Mouse (Mus musculus): ENCODE data around the gene Hapln2. TPM values are rescaled to one million over a fixed set of nuclear protein-coding genes. Genes with fewer than 3 reads are reported as not detected.
A peak's percentile ranks its signal among the peaks of the same experiment; 100 is the strongest.

Gene Hapln2
- total RNA-seq, 1 experiment = not detected

GRCm38 (mm10) chr3:87996401-87996800, 31.0 kb downstream of the Hapln2 start:
- Histone ChIP-seq H3K4me1 (ENCODE audit: control insufficient read depth in 2 of 2, insufficient read depth in 2 of 2, low read length in 2 of 2, poor library complexity in 1 of 2) (peaks cover 0 to 13% of the 10 kb centered on the region in 2 experiments; a peak in 2 of 4 replicates), H3K4me3 (ENCODE audit: insufficient read depth in 1 of 2, low read depth in 1 of 2, low read length in 2 of 2, poor library complexity in 1 of 2, severe bottlenecking in 1 of 2) (no peak overlapping the region; a peak in 1 of 4 replicates), H3K27ac (ENCODE audit: insufficient read depth, low read depth, low read length, poor library complexity, severe bottlenecking) (no peak overlapping the region), H3K9me3 (ENCODE audit: control insufficient read depth, insufficient read depth, low read depth, low read length) (no peaks in the 10 kb centered on the region), H3K36me3 (ENCODE audit: control insufficient read depth, insufficient read depth, low read length, poor library complexity, severe bottlenecking) (no peaks in the 10 kb centered on the region), H3K9ac (ENCODE audit: insufficient read depth, low read depth, low read length, poor library complexity, severe bottlenecking) (no peak overlapping the region)
- TF ChIP-seq ZNF384 (IDR thresholded peaks at IDR 0.05; ENCODE audit: low read depth, low read length) (no peak), CHD2 (IDR thresholded peaks at IDR 0.05; ENCODE audit: low read depth, low read length) (no peak), ZC3H11A (IDR thresholded peaks at IDR 0.05; ENCODE audit: borderline replicate concordance, low read depth, low read length) (no peak), MAFK (IDR thresholded peaks at IDR 0.05; ENCODE audit: insufficient read depth, low read depth, low read length) (no peak), HCFC1 (IDR thresholded peaks at IDR 0.05; ENCODE audit: borderline replicate concordance, insufficient read depth, low read length) (no peak)
- no peak for DNase-seq (ENCODE audit: low read depth, low spot score)
- in situ Hi-C loops (cut with MboI; ENCODE audit: low sequenced_read_pairs in 2 of 2, unreplicated experiment in 2 of 2) = no loop called here

- TF ChIP-seq HCFC1 (IDR thresholded peaks at IDR 0.05; ENCODE audit: borderline replicate concordance, insufficient read depth, low read length) (no peak), ZNF384 (IDR thresholded peaks at IDR 0.05; ENCODE audit: low read depth, low read length) (no peak), MAFK (IDR thresholded peaks at IDR 0.05; ENCODE audit: insufficient read depth, low read depth, low read length) (no peak), CHD2 (IDR thresholded peaks at IDR 0.05; ENCODE audit: low read depth, low read length) (no peak), ZC3H11A (IDR thresholded peaks at IDR 0.05; ENCODE audit: borderline replicate concordance, low read depth, low read length) (no peak)
- no peak overlapping the region for H3K27ac ChIP-seq (ENCODE audit: insufficient read depth, low read depth, low read length, poor library complexity, severe bottlenecking)
- no peaks in the 10 kb centered on the region for H3K36me3 ChIP-seq (ENCODE audit: control insufficient read depth, insufficient read depth, low read length, poor library complexity, severe bottlenecking)
- DNase-seq (ENCODE audit: low read depth, low spot score) = no peak
- no peaks in the 10 kb centered on the region for H3K9me3 ChIP-seq (ENCODE audit: control insufficient read depth, insufficient read depth, low read depth, low read length)
- H3K4me1 ChIP-seq (ENCODE audit: control insufficient read depth in 2 of 2, insufficient read depth in 2 of 2, low read length in 2 of 2, poor library complexity in 1 of 2) = peaks cover 0 to 9% of the 10 kb centered on the region in 2 experiments; a peak in 2 of 4 replicates
- H3K9ac ChIP-seq (ENCODE audit: insufficient read depth, low read depth, low read length, poor library complexity, severe bottlenecking) = no peak overlapping the region
- in situ Hi-C loops (cut with MboI; ENCODE audit: low sequenced_read_pairs in 2 of 2, unreplicated experiment in 2 of 2) = no loop called here
- H3K4me3 ChIP-seq (ENCODE audit: insufficient read depth in 1 of 2, low read depth in 1 of 2, low read length in 2 of 2, poor library complexity in 1 of 2, severe bottlenecking in 1 of 2) = no peak overlapping the region
Observed at GRCm38 (mm10) chr3:87995331-87995730, 32.1 kb downstream of the Hapln2 start.

GRCm38 (mm10) chr3:87993436-87993835, 33.9 kb downstream of the Hapln2 start:
- Histone ChIP-seq H3K4me1 (ENCODE audit: control insufficient read depth in 2 of 2, insufficient read depth in 2 of 2, low read length in 2 of 2, poor library complexity in 1 of 2) (peaks cover 0 to 17% of the 10 kb centered on the region in 2 experiments; a peak in 2 of 4 replicates), H3K27ac (ENCODE audit: insufficient read depth, low read depth, low read length, poor library complexity, severe bottlenecking) (no peak overlapping the region)
- in situ Hi-C loops (cut with MboI; ENCODE audit: low sequenced_read_pairs in 2 of 2, unreplicated experiment in 2 of 2) = no loop called here

GRCm38 (mm10) chr3:87989935-87990334, 37.4 kb downstream of the Hapln2 start:
- peaks cover 0 to 22% of the 10 kb centered on the region in 2 experiments; a peak in 2 of 4 replicates for H3K4me1 ChIP-seq (ENCODE audit: control insufficient read depth in 2 of 2, insufficient read depth in 2 of 2, low read length in 2 of 2, poor library complexity in 1 of 2)
- no peaks in the 10 kb centered on the region for H3K9me3 ChIP-seq (ENCODE audit: control insufficient read depth, insufficient read depth, low read depth, low read length)
- no peaks in the 10 kb centered on the region for H3K36me3 ChIP-seq (ENCODE audit: control insufficient read depth, insufficient read depth, low read length, poor library complexity, severe bottlenecking)
- no peak overlapping the region for H3K4me3 ChIP-seq (ENCODE audit: insufficient read depth in 1 of 2, low read depth in 1 of 2, low read length in 2 of 2, poor library complexity in 1 of 2, severe bottlenecking in 1 of 2)
- H3K27ac ChIP-seq (ENCODE audit: insufficient read depth, low read depth, low read length, poor library complexity, severe bottlenecking) = no peak overlapping the region
- H3K9ac ChIP-seq (ENCODE audit: insufficient read depth, low read depth, low read length, poor library complexity, severe bottlenecking) = no peak overlapping the region
- no peak for TF ChIP-seq ZNF384 (IDR thresholded peaks at IDR 0.05; ENCODE audit: low read depth, low read length)
- in situ Hi-C loops (cut with MboI; ENCODE audit: low sequenced_read_pairs in 2 of 2, unreplicated experiment in 2 of 2) = loop anchor here in 1 of 2 experiments (5.0 kb wide), 1 partner anchor 53 kb away; no protein-coding TSS in a partner anchor
- no peak for DNase-seq (ENCODE audit: low read depth, low spot score)

More at GRCm38 (mm10) chr3:87993436-87993835, 33.9 kb downstream of the Hapln2 start:
- Histone ChIP-seq H3K9me3 (ENCODE audit: control insufficient read depth, insufficient read depth, low read depth, low read length) (no peaks in the 10 kb centered on the region), H3K4me3 (ENCODE audit: insufficient read depth in 1 of 2, low read depth in 1 of 2, low read length in 2 of 2, poor library complexity in 1 of 2, severe bottlenecking in 1 of 2) (no peak overlapping the region), H3K36me3 (ENCODE audit: control insufficient read depth, insufficient read depth, low read length, poor library complexity, severe bottlenecking) (no peaks in the 10 kb centered on the region), H3K9ac (ENCODE audit: insufficient read depth, low read depth, low read length, poor library complexity, severe bottlenecking) (no peak overlapping the region)
- peak; percentile 90 for DNase-seq (ENCODE audit: low read depth, low spot score)
- TF ChIP-seq ZNF384 (IDR thresholded peaks at IDR 0.05; ENCODE audit: low read depth, low read length) = no peak
- no peak for TF ChIP-seq ZC3H11A (IDR thresholded peaks at IDR 0.05; ENCODE audit: borderline replicate concordance, low read depth, low read length)
- TF ChIP-seq HCFC1 (IDR thresholded peaks at IDR 0.05; ENCODE audit: borderline replicate concordance, insufficient read depth, low read length) = no peak
- no peak for TF ChIP-seq CHD2 (IDR thresholded peaks at IDR 0.05; ENCODE audit: low read depth, low read length)
- no peak for TF ChIP-seq MAFK (IDR thresholded peaks at IDR 0.05; ENCODE audit: insufficient read depth, low read depth, low read length)

- TF ChIP-seq CHD2 (IDR thresholded peaks at IDR 0.05; ENCODE audit: low read depth, low read length) (no peak), ZNF384 (IDR thresholded peaks at IDR 0.05; ENCODE audit: low read depth, low read length) (no peak), MAFK (IDR thresholded peaks at IDR 0.05; ENCODE audit: insufficient read depth, low read depth, low read length) (no peak), HCFC1 (IDR thresholded peaks at IDR 0.05; ENCODE audit: borderline replicate concordance, insufficient read depth, low read length) (no peak), ZC3H11A (IDR thresholded peaks at IDR 0.05; ENCODE audit: borderline replicate concordance, low read depth, low read length) (no peak)
- H3K9me3 ChIP-seq (ENCODE audit: control insufficient read depth, insufficient read depth, low read depth, low read length) = no peaks in the 10 kb centered on the region
- H3K27ac ChIP-seq (ENCODE audit: insufficient read depth, low read depth, low read length, poor library complexity, severe bottlenecking) = no peak overlapping the region
- no peaks in the 10 kb centered on the region for H3K36me3 ChIP-seq (ENCODE audit: control insufficient read depth, insufficient read depth, low read length, poor library complexity, severe bottlenecking)
- H3K4me3 ChIP-seq (ENCODE audit: insufficient read depth in 1 of 2, low read depth in 1 of 2, low read length in 2 of 2, poor library complexity in 1 of 2, severe bottlenecking in 1 of 2) = peak overlapping the region; percentile 53 to 60
- H3K9ac ChIP-seq (ENCODE audit: insufficient read depth, low read depth, low read length, poor library complexity, severe bottlenecking) = peak overlapping the region; percentile 26; the same call in 1 of the 2 replicates
- no peak for DNase-seq (ENCODE audit: low read depth, low spot score)
- in situ Hi-C loops (cut with MboI; ENCODE audit: low sequenced_read_pairs in 2 of 2, unreplicated experiment in 2 of 2) = loop anchor here in 1 of 2 experiments (5.0 kb wide), 1 partner anchor 51 kb away; no protein-coding TSS in a partner anchor
- peaks cover 0 to 23% of the 10 kb centered on the region in 2 experiments; a peak in 2 of 4 replicates for H3K4me1 ChIP-seq (ENCODE audit: control insufficient read depth in 2 of 2, insufficient read depth in 2 of 2, low read length in 2 of 2, poor library complexity in 1 of 2)
Observed at GRCm38 (mm10) chr3:87988068-87988467, 39.3 kb downstream of the Hapln2 start.
